Mouse (Mus musculus): ENCODE data around the gene Wdr43. TPM values are rescaled to one million over a fixed set of nuclear protein-coding genes. Genes with fewer than 3 reads are reported as not detected.

Wdr43 gene
- polyA plus RNA-seq, 1 experiment from 2014 or later = 50.3 TPM

DNA sequence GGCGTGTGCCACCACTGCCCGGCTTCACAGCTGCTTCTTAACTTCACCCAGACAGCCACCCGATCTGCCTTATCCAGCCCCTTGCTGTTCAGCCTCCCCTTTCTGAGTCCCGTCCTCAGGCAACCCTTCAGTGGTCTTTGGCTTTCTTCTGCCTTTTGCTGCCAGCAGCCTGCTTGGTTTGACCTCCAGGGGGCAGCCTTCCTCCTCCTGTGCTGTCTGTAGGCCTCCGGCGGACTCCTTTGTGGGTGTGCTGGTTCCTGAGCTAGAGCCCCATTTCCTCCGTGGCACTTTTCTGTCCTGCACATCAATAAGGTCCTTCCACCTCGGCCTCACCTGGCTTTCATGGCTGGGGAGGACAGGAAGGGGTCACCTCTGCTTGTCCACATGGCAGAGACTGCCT is 78.1 kb downstream of the Wdr43 start:
- 56% methylated on average over 8 of the region's 8 CpGs for WGBS
- Histone ChIP-seq H3K4me2 (replicated peaks) (no peak overlapping the region), H3K27ac (no peak overlapping the region), H3K27me3 (ENCODE audit: control insufficient read depth, insufficient read depth, low read length) (no peaks in the 10 kb centered on the region), H3K9me3 (ENCODE audit: control insufficient read depth, low read length) (peaks cover 3% of the 10 kb centered on the region; the same call in 1 of the 2 replicates), H3K9ac (no peak overlapping the region), H3K4me1 (replicated peaks; ENCODE audit: control insufficient read depth, insufficient read depth, low read length) (no peaks in the 10 kb centered on the region), H3K36me3 (replicated peaks; ENCODE audit: control insufficient read depth, insufficient read depth) (no peaks in the 10 kb centered on the region), H3K4me3 (replicated peaks; ENCODE audit: low read length) (no peak overlapping the region)
- no peak for DNase-seq (ENCODE audit: low spot score)
- ATAC-seq (ENCODE audit: low FRiP score) = no peak

DNA sequence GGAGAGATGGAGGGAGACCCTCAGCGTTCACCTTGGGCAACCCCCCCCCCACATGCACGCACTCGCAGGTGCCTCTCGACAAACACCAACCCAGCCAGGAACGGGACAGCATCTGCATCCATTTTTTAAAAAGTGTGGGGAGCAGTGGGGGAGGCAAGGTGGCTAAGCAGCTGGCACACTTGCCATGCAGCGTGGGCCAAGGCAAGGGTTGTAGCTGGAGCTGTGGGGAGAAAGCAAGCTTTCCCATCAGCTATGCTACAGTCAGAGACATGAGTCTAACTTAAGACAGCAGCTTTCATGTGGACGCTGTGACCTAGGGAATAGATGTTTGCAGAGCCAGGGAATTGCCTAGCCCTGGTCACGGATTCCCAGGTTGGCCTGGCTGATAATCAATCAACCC is 79.5 kb downstream of the Wdr43 start:
- WGBS = 92% methylated on average over 8 of the region's 8 CpGs
- H3K27ac ChIP-seq = no peak overlapping the region
- no peaks in the 10 kb centered on the region for H3K36me3 ChIP-seq (replicated peaks; ENCODE audit: control insufficient read depth, insufficient read depth)
- ATAC-seq (ENCODE audit: low FRiP score) (no peak), DNase-seq (ENCODE audit: low spot score) (no peak)
- no peak overlapping the region for H3K9ac ChIP-seq
- H3K4me3 ChIP-seq (replicated peaks; ENCODE audit: low read length) = no peak overlapping the region
- no peaks in the 10 kb centered on the region for H3K4me1 ChIP-seq (replicated peaks; ENCODE audit: control insufficient read depth, insufficient read depth, low read length)
- H3K27me3 ChIP-seq (ENCODE audit: control insufficient read depth, insufficient read depth, low read length) = no peaks in the 10 kb centered on the region
- H3K4me2 ChIP-seq (replicated peaks) = no peak overlapping the region
- H3K9me3 ChIP-seq (ENCODE audit: control insufficient read depth, low read length) = no peaks in the 10 kb centered on the region

DNA sequence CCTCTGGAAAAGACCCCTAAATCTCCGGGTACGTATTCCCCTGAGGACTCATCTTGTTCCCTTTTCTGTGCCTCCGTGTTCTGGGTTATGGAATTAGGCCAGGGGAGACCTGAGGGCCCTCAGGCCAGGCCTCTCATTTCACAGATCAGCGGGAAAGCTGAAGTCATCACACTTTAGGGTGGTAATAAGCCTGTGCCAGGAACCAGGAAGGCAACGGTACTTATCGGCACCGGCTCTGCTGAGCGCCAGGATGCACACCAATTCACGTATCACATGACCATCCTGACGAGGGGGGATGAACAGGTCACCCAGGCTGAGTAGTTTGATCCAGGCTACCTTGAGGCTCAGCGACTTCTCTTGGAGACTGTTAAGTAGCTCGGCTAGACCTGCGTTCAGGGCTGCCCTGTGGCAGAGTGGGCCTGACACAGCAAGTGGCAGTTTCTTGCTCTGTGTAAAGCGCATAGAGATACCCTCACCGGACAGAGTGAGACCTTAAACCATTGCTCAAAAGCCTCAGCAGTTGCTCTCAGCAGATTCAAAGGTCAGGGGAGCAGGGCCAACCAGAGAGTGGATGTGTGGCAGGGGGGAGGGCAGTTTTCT is 80.1 kb downstream of the Wdr43 start:
- H3K36me3 ChIP-seq (replicated peaks; ENCODE audit: control insufficient read depth, insufficient read depth) = no peaks in the 10 kb centered on the region
- ATAC-seq (ENCODE audit: low FRiP score) = no peak
- H3K9ac ChIP-seq = no peak overlapping the region
- no peak overlapping the region for H3K4me2 ChIP-seq (replicated peaks)
- no peaks in the 10 kb centered on the region for H3K27me3 ChIP-seq (ENCODE audit: control insufficient read depth, insufficient read depth, low read length)
- H3K27ac ChIP-seq = no peak overlapping the region
- WGBS = 81% methylated on average over 15 of the region's 15 CpGs
- no peaks in the 10 kb centered on the region for H3K9me3 ChIP-seq (ENCODE audit: control insufficient read depth, low read length)
- no peak for DNase-seq (ENCODE audit: low spot score)
- H3K4me3 ChIP-seq (replicated peaks; ENCODE audit: low read length) = no peak overlapping the region
- no peaks in the 10 kb centered on the region for H3K4me1 ChIP-seq (replicated peaks; ENCODE audit: control insufficient read depth, insufficient read depth, low read length)

DNA sequence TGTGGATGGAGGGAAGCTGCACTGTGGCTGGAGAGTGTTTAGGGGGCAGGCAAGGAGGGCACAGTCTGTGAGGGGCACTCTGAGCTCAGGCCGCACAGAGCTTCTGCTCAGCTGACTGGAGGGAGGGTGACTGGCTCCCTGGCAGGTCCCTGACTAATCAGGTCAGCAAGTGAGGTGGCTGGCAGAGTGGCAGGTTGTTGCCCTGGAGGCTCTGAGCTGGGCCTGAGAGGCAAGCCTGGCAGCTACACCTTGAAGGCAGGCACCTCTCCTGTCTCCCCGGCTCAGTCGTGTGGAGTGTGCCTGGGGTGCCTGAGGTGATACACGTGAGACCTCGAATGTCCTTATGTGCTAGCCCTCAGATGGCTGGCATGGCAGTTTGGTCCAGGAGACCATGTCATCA is 80.7 kb downstream of the Wdr43 start:
- Histone ChIP-seq H3K27ac (no peak overlapping the region), H3K9me3 (ENCODE audit: control insufficient read depth, low read length) (no peaks in the 10 kb centered on the region), H3K36me3 (replicated peaks; ENCODE audit: control insufficient read depth, insufficient read depth) (no peaks in the 10 kb centered on the region), H3K27me3 (ENCODE audit: control insufficient read depth, insufficient read depth, low read length) (no peaks in the 10 kb centered on the region), H3K4me3 (replicated peaks; ENCODE audit: low read length) (no peak overlapping the region), H3K4me1 (replicated peaks; ENCODE audit: control insufficient read depth, insufficient read depth, low read length) (no peaks in the 10 kb centered on the region), H3K9ac (no peak overlapping the region), H3K4me2 (replicated peaks) (no peak overlapping the region)
- no peak for ATAC-seq (ENCODE audit: low FRiP score)
- DNase-seq (ENCODE audit: low spot score) = no peak
- WGBS = 76% methylated on average over 5 of the region's 5 CpGs

DNA sequence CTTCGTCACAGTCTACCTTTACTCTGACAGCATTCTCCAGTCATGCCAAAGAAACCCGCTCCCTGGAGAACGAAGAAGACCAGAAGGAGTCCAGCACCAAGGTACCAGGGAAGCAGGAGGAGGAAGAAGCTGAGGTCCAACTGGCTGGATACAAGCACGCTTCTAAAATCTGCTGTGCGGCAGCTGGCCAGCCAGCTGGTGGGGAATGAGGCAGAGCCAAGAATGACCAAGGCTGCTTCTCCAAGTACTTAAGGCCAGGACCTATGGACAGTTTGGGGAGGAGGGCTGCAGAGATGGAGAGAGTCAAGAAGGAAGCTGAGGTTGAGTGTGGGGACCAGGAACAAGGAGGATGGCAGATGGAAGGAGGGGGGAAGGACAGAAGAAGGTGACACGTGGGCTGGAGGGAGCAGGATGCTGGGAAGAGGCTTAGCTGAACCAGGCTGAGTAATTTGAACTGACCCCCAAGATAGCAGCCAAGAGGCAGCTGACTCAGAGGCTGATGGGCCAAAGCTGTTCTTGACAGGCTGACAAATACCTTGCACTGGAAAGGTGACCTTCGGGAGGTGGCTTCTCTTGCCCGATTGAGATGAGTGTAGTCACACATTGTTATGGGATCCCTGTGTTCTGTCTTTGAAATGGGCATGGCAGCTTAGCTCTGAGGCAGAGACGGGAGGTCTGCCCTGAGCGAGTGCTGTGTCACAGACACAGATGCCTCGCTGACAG is 82.4 kb downstream of the Wdr43 start:
- Histone ChIP-seq H3K4me1 (replicated peaks; ENCODE audit: control insufficient read depth, insufficient read depth, low read length) (no peaks in the 10 kb centered on the region), H3K36me3 (replicated peaks; ENCODE audit: control insufficient read depth, insufficient read depth) (no peaks in the 10 kb centered on the region), H3K4me2 (replicated peaks) (no peak overlapping the region), H3K9ac (no peak overlapping the region), H3K27ac (no peak overlapping the region), H3K9me3 (ENCODE audit: control insufficient read depth, low read length) (no peaks in the 10 kb centered on the region), H3K4me3 (replicated peaks; ENCODE audit: low read length) (no peak overlapping the region), H3K27me3 (ENCODE audit: control insufficient read depth, insufficient read depth, low read length) (no peaks in the 10 kb centered on the region)
- ATAC-seq (ENCODE audit: low FRiP score) = no peak
- 80% methylated on average over 11 of the region's 11 CpGs for WGBS
- DNase-seq (ENCODE audit: low spot score) = no peak

DNA sequence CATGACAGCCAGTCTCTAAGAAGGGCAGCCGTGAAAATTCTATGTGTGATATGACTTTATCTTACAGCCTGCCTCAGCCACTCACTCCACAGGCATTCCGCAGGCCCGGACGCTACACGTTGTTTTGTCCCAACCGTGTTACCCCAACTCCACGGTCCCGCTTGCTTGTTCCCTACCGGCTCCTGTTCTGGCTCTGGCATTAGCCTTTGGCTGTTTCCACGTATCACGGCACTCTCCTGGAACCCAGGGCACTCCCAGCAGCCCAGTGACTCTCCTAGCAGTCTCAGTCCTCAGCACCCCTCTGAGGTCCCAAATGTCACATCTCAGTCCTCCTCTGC is 82.9 kb downstream of the Wdr43 start:
- H3K9me3 ChIP-seq (ENCODE audit: control insufficient read depth, low read length) = no peaks in the 10 kb centered on the region
- WGBS = 87% methylated on average over 11 of the region's 11 CpGs
- no peak overlapping the region for H3K4me2 ChIP-seq (replicated peaks)
- no peaks in the 10 kb centered on the region for H3K4me1 ChIP-seq (replicated peaks; ENCODE audit: control insufficient read depth, insufficient read depth, low read length)
- DNase-seq (ENCODE audit: low spot score) (no peak), ATAC-seq (ENCODE audit: low FRiP score) (no peak)
- H3K9ac ChIP-seq = no peak overlapping the region
- H3K27ac ChIP-seq = no peak overlapping the region
- no peaks in the 10 kb centered on the region for H3K27me3 ChIP-seq (ENCODE audit: control insufficient read depth, insufficient read depth, low read length)
- no peaks in the 10 kb centered on the region for H3K36me3 ChIP-seq (replicated peaks; ENCODE audit: control insufficient read depth, insufficient read depth)
- no peak overlapping the region for H3K4me3 ChIP-seq (replicated peaks; ENCODE audit: low read length)

DNA sequence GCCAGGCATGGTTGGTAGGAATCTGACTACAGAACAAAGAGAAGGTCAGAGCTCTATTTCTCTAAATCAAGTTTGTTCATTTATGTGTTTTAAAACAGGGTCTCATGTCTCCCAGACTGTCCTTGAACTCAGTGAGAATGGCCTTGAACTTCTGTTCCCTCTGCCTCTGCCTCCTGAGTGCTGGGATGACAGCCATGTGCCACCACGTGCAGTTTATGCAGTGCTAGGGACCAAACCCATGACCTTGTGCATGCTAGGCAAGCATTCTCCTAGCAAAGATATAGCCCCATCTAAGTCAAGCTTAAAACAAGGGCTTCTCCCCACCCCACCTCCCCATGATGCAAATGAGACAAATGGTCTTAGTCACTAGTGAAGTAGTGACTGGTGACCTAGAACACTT is 89.4 kb downstream of the Wdr43 start:
- ATAC-seq (ENCODE audit: low FRiP score) (no peak), DNase-seq (ENCODE audit: low spot score) (no peak)
- H3K36me3 ChIP-seq (replicated peaks; ENCODE audit: control insufficient read depth, insufficient read depth) = no peaks in the 10 kb centered on the region
- H3K27ac ChIP-seq = no peak overlapping the region
- H3K27me3 ChIP-seq (ENCODE audit: control insufficient read depth, insufficient read depth, low read length) = no peaks in the 10 kb centered on the region
- whole genome bisulfite sequencing = 76% methylated on average over 1 of the region's 1 CpGs
- no peaks in the 10 kb centered on the region for H3K9me3 ChIP-seq (ENCODE audit: control insufficient read depth, low read length)
- no peak overlapping the region for H3K9ac ChIP-seq
- 0 out of 2 replicates have a peak, but pooled peaks cover 7% of the 10 kb centered on the region for H3K4me1 ChIP-seq (replicated peaks; ENCODE audit: control insufficient read depth, insufficient read depth, low read length)
- H3K4me2 ChIP-seq (replicated peaks) = no peak overlapping the region
- no peak overlapping the region for H3K4me3 ChIP-seq (replicated peaks; ENCODE audit: low read length)

DNA sequence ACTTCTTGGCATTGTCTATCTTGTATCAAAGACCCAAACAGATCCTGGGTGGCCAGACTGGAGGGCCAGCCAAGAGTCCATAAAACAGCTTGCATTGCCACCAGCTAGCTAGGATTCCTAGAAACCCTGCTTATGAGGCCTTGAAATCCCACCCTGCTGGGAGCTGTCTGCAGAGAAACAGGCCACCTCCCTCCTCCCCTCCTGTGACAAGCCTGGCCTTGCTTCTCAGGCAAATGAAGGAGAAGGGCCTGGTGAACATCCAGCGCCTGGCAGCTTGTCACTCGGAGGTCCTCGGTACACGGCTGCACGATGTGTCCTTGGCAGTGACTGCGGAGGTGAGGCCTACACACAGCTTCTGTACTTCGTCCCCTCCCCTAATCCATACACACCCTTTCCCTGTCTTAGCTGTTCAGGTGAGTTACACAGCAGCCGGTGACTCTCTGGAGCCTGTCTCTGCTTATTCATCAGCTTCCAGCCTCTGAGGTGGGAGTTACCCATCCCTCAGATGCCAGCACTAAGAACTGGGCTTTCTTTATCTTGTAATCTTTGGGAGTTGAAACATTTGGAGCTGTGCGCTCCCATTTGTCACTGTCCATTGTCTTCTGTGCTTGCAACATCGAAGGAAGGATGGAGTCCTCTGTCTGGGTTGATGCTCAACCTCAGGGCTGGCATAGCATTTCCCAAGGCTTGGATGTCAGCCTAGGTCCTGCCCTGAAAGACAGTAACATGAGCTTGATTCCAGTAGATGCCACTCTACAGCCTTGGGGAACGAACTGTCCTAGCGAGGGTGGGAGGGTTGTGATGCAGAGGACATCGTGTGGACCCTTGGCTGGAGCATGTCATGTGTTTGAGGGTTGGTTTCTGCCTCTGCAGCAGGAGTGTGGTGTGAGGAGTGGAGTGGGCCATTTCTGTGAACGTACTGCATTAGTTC is 90.1 kb downstream of the Wdr43 start:
- Histone ChIP-seq H3K4me1 (replicated peaks; ENCODE audit: control insufficient read depth, insufficient read depth, low read length) (0 out of 2 replicates have a peak, but pooled peaks cover 7% of the 10 kb centered on the region), H3K27ac (no peak overlapping the region), H3K27me3 (ENCODE audit: control insufficient read depth, insufficient read depth, low read length) (no peaks in the 10 kb centered on the region), H3K36me3 (replicated peaks; ENCODE audit: control insufficient read depth, insufficient read depth) (no peaks in the 10 kb centered on the region), H3K4me2 (replicated peaks) (no peak overlapping the region), H3K9me3 (ENCODE audit: control insufficient read depth, low read length) (no peaks in the 10 kb centered on the region), H3K4me3 (replicated peaks; ENCODE audit: low read length) (no peak overlapping the region), H3K9ac (no peak overlapping the region)
- 88% methylated on average over 14 of the region's 14 CpGs for WGBS
- no peak for DNase-seq (ENCODE audit: low spot score)
- ATAC-seq (ENCODE audit: low FRiP score) = no peak

DNA sequence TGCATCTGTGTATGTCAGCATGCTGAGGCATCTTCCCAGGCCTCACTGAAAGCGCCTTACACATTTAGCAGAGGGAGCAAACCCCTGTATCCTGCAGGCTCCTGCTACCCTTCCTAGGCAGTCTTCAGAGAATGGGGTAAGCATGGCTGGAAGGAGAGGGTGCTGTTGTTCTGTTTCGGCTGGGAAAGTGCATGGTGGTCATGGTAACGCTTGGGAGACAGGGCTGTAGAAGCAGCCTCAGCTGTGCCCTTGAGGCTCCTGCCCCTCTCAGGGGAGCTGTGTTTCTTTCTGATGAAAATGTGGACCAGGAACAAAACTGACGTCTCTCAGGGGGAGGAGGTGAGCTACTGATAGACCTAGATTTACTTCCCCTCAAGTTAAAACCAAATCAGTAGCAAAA is 92.0 kb downstream of the Wdr43 start:
- Histone ChIP-seq H3K36me3 (replicated peaks; ENCODE audit: control insufficient read depth, insufficient read depth) (no peaks in the 10 kb centered on the region), H3K9me3 (ENCODE audit: control insufficient read depth, low read length) (no peaks in the 10 kb centered on the region), H3K27ac (no peak overlapping the region), H3K4me1 (replicated peaks; ENCODE audit: control insufficient read depth, insufficient read depth, low read length) (0 out of 2 replicates have a peak, but pooled peaks cover 7% of the 10 kb centered on the region), H3K27me3 (ENCODE audit: control insufficient read depth, insufficient read depth, low read length) (no peaks in the 10 kb centered on the region), H3K4me3 (replicated peaks; ENCODE audit: low read length) (no peak overlapping the region), H3K4me2 (replicated peaks) (no peak overlapping the region), H3K9ac (no peak overlapping the region)
- 46% methylated on average over 4 of the region's 4 CpGs for WGBS
- DNase-seq (ENCODE audit: low spot score) (no peak), ATAC-seq (ENCODE audit: low FRiP score) (no peak)

Data from hindbrain, embryonic 14.5 days (tissue).